Mouse (Mus musculus) midbrain, embryonic 16.5 days (tissue): Measurements from ENCODE around the gene Nrm. TPM values are rescaled to one million over a fixed set of nuclear protein-coding genes. Genes with fewer than 3 reads are reported as not detected.

ENCODE experiments used
- ATAC-seq: fragments of 200-750 bp; cut with Nextera tagmentation; 2 replicates; pipeline ENCODE4 v1.8.0; 2017; ENCODE audit warnings: moderate TSS enrichment
- H3K27ac ChIP-seq: fragments of 300-500 bp; sonication (generic); 2 replicates; pipeline ENCODE4 v1.5.1; 2014; ENCODE audit warnings: mild to moderate bottlenecking, low read length, mixed read lengths
- H3K27me3 ChIP-seq: fragments of 300-500 bp; sonication (generic); 2 replicates; pipeline ENCODE4 v1.6.1; 2014; ENCODE audit warnings: low read depth, low read length, mixed read lengths; ENCODE audit not compliant: control insufficient read depth, insufficient read depth
- H3K36me3 ChIP-seq: fragments of 300-500 bp; sonication (generic); 2 replicates; pipeline ENCODE4 v1.6.1; 2014; ENCODE audit warnings: mild to moderate bottlenecking, low read length, moderate library complexity, mixed read lengths; ENCODE audit not compliant: control insufficient read depth, insufficient read depth
- H3K4me1 ChIP-seq: fragments of 300-500 bp; sonication (generic); 2 replicates; pipeline ENCODE4 v1.6.1; 2014; ENCODE audit warnings: mild to moderate bottlenecking, low read length, mixed read lengths; ENCODE audit not compliant: control insufficient read depth, insufficient read depth
- H3K4me2 ChIP-seq: fragments of 300-500 bp; sonication (generic); 2 replicates; pipeline ENCODE4 v1.6.1; 2014; ENCODE audit warnings: mild to moderate bottlenecking, low read length, mixed read lengths
- H3K4me3 ChIP-seq: fragments of 300-500 bp; sonication (generic); 2 replicates; pipeline ENCODE4 v1.5.1; 2014; ENCODE audit warnings: low read depth, mild to moderate bottlenecking, low read length, moderate library complexity, mixed read lengths
- H3K9ac ChIP-seq: fragments of 300-500 bp; sonication (generic); 2 replicates; pipeline ENCODE4 v1.6.1; 2014; ENCODE audit warnings: low read depth, low read length, mixed read lengths
- H3K9me3 ChIP-seq: fragments of 300-500 bp; sonication (generic); replicated peaks from 2 replicates; pipeline ENCODE4 v1.6.1; 2014; ENCODE audit warnings: mild to moderate bottlenecking, low read length, mixed read lengths; ENCODE audit not compliant: control insufficient read depth, poor library complexity, severe bottlenecking
- WGBS: fragments of 180-500 bp; shearing (Covaris S2); extraction: QIAGEN DNeasy Blood & Tissue Kit; methylation state at CpG from one replicate; pipeline ENCODE4 v1.1.7; 2014; 5-methylcytosine and 5-hydroxymethylcytosine counted together
- microRNA-seq: library from miRNA; unstranded; fragments of <30 nt; microRNA quantifications from one replicate; pipeline ENCODE4, GENCODE M21; 2017
- polyA plus RNA-seq: library from polyadenylated mRNA; unstranded; fragments of >200 nt; fragmentation: Nextera tagmentation; extraction: Ambion mirVana; gene quantifications from 2 replicates; pipeline ENCODE4 v1.2.1, GENCODE M21; 2015

The Nrm gene
- polyA plus RNA-seq, 1 experiment from 2014 or later, result 14.6 TPM

GRCm38 (mm10) chr17:35905587-35905986 lies 44.5 kb downstream of the Nrm start:
- Histone ChIP-seq H3K4me1 (peaks cover 19% of the 10 kb centered on the region), H3K27ac (no peak overlapping the region), H3K36me3 (peaks cover 42% of the 10 kb centered on the region), H3K27me3 (no peaks in the 10 kb centered on the region), H3K4me2 (no peak overlapping the region), H3K9me3 (no peaks in the 10 kb centered on the region), H3K4me3 (no peak overlapping the region), H3K9ac (no peak overlapping the region)
- ATAC-seq, result no peak
- 95% methylated on average over 1 of the region's 1 CpGs for WGBS

GRCm38 (mm10) chr17:35907609-35908008 lies 46.5 kb downstream of the Nrm start:
- WGBS, result 72% methylated on average over 2 of the region's 2 CpGs
- peak overlapping the region; percentile 95; the same call in 1 of the 2 replicates for H3K4me2 ChIP-seq
- H3K27ac ChIP-seq, result no peak overlapping the region
- H3K9ac ChIP-seq, result no peak overlapping the region
- H3K36me3 ChIP-seq, result peaks cover 31% of the 10 kb centered on the region
- H3K4me1 ChIP-seq, result peaks cover 19% of the 10 kb centered on the region
- H3K27me3 ChIP-seq, result no peaks in the 10 kb centered on the region
- ATAC-seq, result no peak
- H3K9me3 ChIP-seq, result no peaks in the 10 kb centered on the region
- no peak overlapping the region for H3K4me3 ChIP-seq

- Histone ChIP-seq H3K36me3 (peaks cover 23% of the 10 kb centered on the region), H3K27me3 (no peaks in the 10 kb centered on the region), H3K9ac (peak overlapping the region; percentile 91), H3K4me2 (peak overlapping the region; percentile 95), H3K9me3 (no peaks in the 10 kb centered on the region), H3K27ac (peak overlapping the region; percentile 80), H3K4me1 (peaks cover 19% of the 10 kb centered on the region), H3K4me3 (peak overlapping the region; percentile 66)
- 27% methylated on average over 20 of the region's 20 CpGs for WGBS
- ATAC-seq, result peak; percentile 49
Measured at GRCm38 (mm10) chr17:35909186-35909918, 48.2 kb downstream of the Nrm start.

DNA sequence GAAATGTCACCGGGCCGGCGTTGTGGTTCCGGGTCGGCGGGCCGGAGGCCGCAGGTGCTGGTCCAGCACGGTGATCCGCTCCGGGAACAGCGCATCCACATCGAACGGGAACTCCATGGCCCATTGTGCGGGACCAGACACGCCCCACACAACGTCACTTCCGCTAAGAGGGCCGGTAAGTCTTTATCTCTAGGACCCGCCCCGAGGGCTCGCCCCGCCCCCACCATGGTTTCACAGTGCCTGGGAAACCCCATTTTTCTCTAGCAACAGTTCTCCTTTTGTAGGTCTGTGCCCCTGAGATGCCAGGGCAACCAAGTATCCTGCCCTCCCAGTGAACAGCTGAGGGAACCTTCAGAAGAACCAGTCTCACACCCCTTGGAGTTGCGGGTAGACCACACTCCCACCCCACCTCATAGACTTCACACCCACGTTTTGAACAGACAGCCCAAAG lies 48.8 kb downstream of the Nrm start, which contains the start of gene Atat1:
Atat1 (minus strand) TSS at position 157 of the 451 bp plus-strand sequence.
- H3K9ac ChIP-seq, result peak within 1 kb of the TSS; percentile 91
- peak within 1 kb of the TSS; percentile 80 for H3K27ac ChIP-seq
- peak; percentile 90 for ATAC-seq
- peaks cover 21% of the 10 kb centered on the region for H3K36me3 ChIP-seq
- 2% methylated on average over 22 of the region's 25 CpGs for WGBS
- H3K27me3 ChIP-seq, result no peaks in the 10 kb centered on the region
- H3K4me2 ChIP-seq, result peak within 1 kb of the TSS; percentile 95
- H3K4me1 ChIP-seq, result peaks cover 19% of the 10 kb centered on the region
- no peaks in the 10 kb centered on the region for H3K9me3 ChIP-seq
- peak within 1 kb of the TSS; percentile 66 for H3K4me3 ChIP-seq

DNA sequence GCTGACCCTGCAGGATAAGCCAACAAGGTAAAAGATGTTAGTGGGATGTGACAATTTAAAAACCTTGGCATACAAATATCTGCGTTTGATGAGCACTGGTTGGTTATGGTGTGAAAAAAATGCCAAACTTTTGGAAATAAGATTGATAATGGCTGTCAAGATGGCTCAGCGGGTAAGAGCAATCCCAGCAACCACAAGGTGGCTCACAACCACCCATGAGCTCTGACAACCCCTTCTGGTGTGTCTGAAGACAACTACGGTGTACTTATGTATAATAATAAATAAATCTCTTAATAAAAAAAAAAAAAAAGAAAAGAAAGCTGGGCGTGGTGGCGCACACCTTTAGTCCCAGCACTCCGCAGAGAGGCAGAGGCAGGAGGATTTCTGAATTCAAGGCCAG lies 53.9 kb downstream of the Nrm start:
- Histone ChIP-seq H3K27ac (no peak overlapping the region), H3K27me3 (no peaks in the 10 kb centered on the region), H3K4me1 (peaks cover 15% of the 10 kb centered on the region), H3K4me2 (no peak overlapping the region; the same call in 1 of the 2 replicates), H3K4me3 (peak overlapping the region; percentile 66; the same call in 1 of the 2 replicates), H3K36me3 (no peaks in the 10 kb centered on the region), H3K9me3 (no peaks in the 10 kb centered on the region), H3K9ac (no peak overlapping the region)
- no peak for ATAC-seq
- 85% methylated on average over 6 of the region's 6 CpGs for WGBS

Small RNAs within 50 kb of the gene (microRNA-seq; reads per million reads assigned to microRNA genes)
- 1.0 reads per million for gene Gm28033

Other genes with a start within 250 kb of the Nrm start
- not detected in 2 replicates for gene Gm9573, start 234.7 kb upstream of the Nrm start, polyA plus RNA-seq
- gene Mucl3, start 217.6 kb upstream of the Nrm start, polyA plus RNA-seq, result 0.07 and 0.14 TPM in 2 replicates
- gene Vars2, start 193.7 kb upstream of the Nrm start, polyA plus RNA-seq, result 15.1 and 15.3 TPM in 2 replicates
- 26.5 and 27.3 TPM in 2 replicates for gene Gtf2h4, start 187.6 kb upstream of the Nrm start, polyA plus RNA-seq
- 87.8 and 103 TPM in 2 replicates for gene Ddr1, start 156.7 kb upstream of the Nrm start, polyA plus RNA-seq
- gene Ier3, start 39.6 kb upstream of the Nrm start, polyA plus RNA-seq, result 8.9 and 10.5 TPM in 2 replicates
- gene Flot1, start 38.1 kb upstream of the Nrm start, polyA plus RNA-seq, result 102 and 104 TPM in 2 replicates
- gene Tubb5, start 23.0 kb upstream of the Nrm start, polyA plus RNA-seq, result 1,852 and 1,913 TPM in 2 replicates
- gene Mdc1, start 19.8 kb upstream of the Nrm start, polyA plus RNA-seq, result 8.6 and 10.3 TPM in 2 replicates
- 18.4 and 18.8 TPM in 2 replicates for gene Ppp1r18, start 4.3 kb downstream of the Nrm start, polyA plus RNA-seq
- 28.4 and 30.5 TPM in 2 replicates for gene Dhx16, start 18.5 kb downstream of the Nrm start, polyA plus RNA-seq
- gene 2310061I04Rik, start 36.1 kb downstream of the Nrm start, polyA plus RNA-seq, result 63.9 and 76.4 TPM in 2 replicates
- 455 and 465 TPM in 2 replicates for gene Atat1, start 48.8 kb downstream of the Nrm start, polyA plus RNA-seq
- 46.9 and 54.4 TPM in 2 replicates for gene Mrps18b, start 55.1 kb downstream of the Nrm start, polyA plus RNA-seq
- gene Ppp1r10, start 55.1 kb downstream of the Nrm start, polyA plus RNA-seq, result 38.9 and 43.0 TPM in 2 replicates
- 90.7 and 93.8 TPM in 2 replicates for gene Abcf1, start 108.4 kb downstream of the Nrm start, polyA plus RNA-seq
- gene Gnl1, start 118.5 kb downstream of the Nrm start, polyA plus RNA-seq, result 63.3 and 66.8 TPM in 2 replicates
- gene Prr3, start 118.9 kb downstream of the Nrm start, polyA plus RNA-seq, result 102 and 107 TPM in 2 replicates
- gene H2-T24, start 159.2 kb downstream of the Nrm start, polyA plus RNA-seq, result 8.0 and 8.8 TPM in 2 replicates
- gene H2-T23, start 171.5 kb downstream of the Nrm start, polyA plus RNA-seq, result 4.1 and 4.8 TPM in 2 replicates
- gene H2-T22, start 181.4 kb downstream of the Nrm start, polyA plus RNA-seq, result 5.3 and 6.2 TPM in 2 replicates
- gene Gm6034, start 181.6 kb downstream of the Nrm start, polyA plus RNA-seq, result not detected in 2 replicates
- not detected in 2 replicates for gene Gm11127, start 197.1 kb downstream of the Nrm start, polyA plus RNA-seq